Mouse (Mus musculus) E14TG2a.4 (cell line): Measurements from ENCODE around the gene Arl2.
"Not testable (repeated sequence)": the region's sequence is repeated elsewhere in the genome, so short reads cannot be mapped to it uniquely, and the experiment has no call there.

ENCODE experiments used
- H3K27me3 ChIP-seq: 2 replicates; pipeline ENCODE4 v1.6.1; 2014; ENCODE audit warnings: low read length, control low read depth; ENCODE audit not compliant: insufficient read depth
- H3K36me3 ChIP-seq: 2 replicates; pipeline ENCODE4 v1.6.1; 2014; ENCODE audit warnings: low read length, control low read depth; ENCODE audit not compliant: insufficient read depth
- H3K4me1 ChIP-seq: replicated peaks from 2 replicates; pipeline ENCODE4 v1.6.1; 2014; ENCODE audit warnings: low read depth, low read length, control low read depth
- H3K4me3 ChIP-seq: replicated peaks from 2 replicates; pipeline ENCODE4 v1.5.1; 2014; ENCODE audit warnings: mild to moderate bottlenecking, low read length
- H3K9me3 ChIP-seq: 2 replicates; pipeline ENCODE4 v1.6.1; 2014; ENCODE audit warnings: low read length, control low read depth
- CTCF ChIP-seq: conservative IDR thresholded peaks from 2 replicates; pipeline ENCODE4 v1.5.1; 2014; ENCODE audit warnings: low read length
- NANOG ChIP-seq: IDR thresholded peaks from 2 replicates; pipeline ENCODE4 v1.6.1; 2014; ENCODE audit warnings: borderline replicate concordance, low read length, mixed read lengths
- POU5F1 ChIP-seq: IDR thresholded peaks from 2 replicates; pipeline ENCODE4 v1.6.1; 2014; ENCODE audit warnings: low read length, borderline replicate concordance

The Arl2 gene

DNA sequence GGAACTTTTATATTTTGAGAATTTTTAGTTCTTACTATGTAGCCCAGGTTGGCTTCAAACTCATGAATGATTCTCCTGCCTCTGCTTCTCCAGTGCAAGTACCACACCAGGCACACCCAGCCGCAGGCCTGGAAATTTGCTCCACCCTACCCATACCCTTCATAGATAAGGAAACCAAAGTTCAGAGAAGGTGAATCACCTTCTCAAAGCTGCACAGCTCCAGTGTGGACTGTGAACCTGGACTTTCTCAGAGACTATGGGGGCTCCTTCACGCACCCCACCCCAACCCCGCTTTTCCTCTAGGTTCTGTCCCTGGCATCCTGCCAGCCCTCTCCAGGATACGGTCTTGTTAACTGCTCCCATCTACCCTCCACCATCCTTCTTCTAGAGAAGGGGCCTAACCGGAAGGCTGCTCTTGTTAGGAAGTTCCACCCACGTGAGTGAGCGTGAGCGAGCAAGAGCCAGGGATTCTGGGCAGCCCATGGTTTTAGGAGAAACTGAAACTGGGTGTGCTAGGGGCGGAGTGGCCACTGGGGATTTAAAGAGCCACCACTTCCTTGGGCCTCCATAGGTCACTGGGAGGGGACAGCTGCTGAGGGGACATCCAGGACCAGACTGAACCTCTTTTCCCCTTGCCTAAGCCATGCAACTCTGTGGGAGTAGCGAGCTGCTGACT lies 22.7 kb upstream of the Arl2 start:
- Histone ChIP-seq H3K4me1 (peaks cover 12% of the 10 kb centered on the region), H3K9me3 (no peaks in the 10 kb centered on the region), H3K27me3 (peaks cover 16% of the 10 kb centered on the region; the same call in 1 of the 2 replicates), H3K36me3 (no peaks in the 10 kb centered on the region), H3K4me3 (no peak overlapping the region)
- TF ChIP-seq POU5F1: no peak
- TF ChIP-seq CTCF: no peak
- no peak for TF ChIP-seq NANOG

DNA sequence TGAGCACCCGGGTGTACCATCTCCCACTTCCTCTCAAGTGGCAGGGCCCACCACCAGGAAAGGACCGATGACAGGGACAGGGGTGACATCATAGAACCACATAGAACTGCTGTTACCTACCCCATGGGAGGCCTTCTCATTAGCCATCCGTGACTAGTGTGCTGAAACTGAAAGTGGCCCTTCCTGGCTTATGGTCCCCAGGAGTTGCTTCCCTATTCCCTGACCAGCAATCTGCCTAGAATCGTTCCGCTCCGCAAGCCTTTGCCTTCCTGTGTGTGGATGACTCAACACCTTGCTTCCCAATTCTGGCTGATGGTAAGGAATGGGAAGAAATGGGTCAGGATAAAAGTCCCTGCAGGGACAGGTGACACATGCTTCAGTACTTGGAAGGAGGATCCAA lies 15.9 kb upstream of the Arl2 start:
- H3K27me3 ChIP-seq: peaks cover 8% of the 10 kb centered on the region; the same call in 1 of the 2 replicates
- peaks cover 5% of the 10 kb centered on the region for H3K4me1 ChIP-seq
- H3K9me3 ChIP-seq: no peaks in the 10 kb centered on the region
- no peaks in the 10 kb centered on the region for H3K36me3 ChIP-seq
- no peak for TF ChIP-seq CTCF
- TF ChIP-seq POU5F1: no peak
- TF ChIP-seq NANOG: no peak
- H3K4me3 ChIP-seq: no peak overlapping the region

DNA sequence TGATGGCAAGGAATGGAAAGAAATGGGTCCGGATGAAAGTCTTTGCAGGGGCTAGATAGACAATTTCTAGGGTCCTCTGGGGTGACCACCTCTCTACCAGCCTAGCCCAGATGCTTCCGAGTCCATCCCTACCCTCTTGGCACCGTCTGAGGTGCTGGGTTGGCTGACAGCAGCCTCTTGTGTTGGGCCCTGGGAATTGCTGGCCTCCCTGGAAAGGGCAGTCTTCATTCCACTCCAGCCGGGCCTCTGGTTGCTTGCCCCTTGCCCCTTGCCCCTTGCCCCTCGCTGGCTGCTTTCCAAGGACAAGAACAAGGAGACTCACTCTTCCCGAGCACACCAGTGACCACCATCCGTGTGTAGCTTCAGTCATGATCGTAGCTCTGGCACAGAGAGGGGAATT lies 15.0 kb upstream of the Arl2 start:
- H3K4me1 ChIP-seq: peaks cover 5% of the 10 kb centered on the region
- peaks cover 3% of the 10 kb centered on the region for H3K27me3 ChIP-seq
- H3K4me3 ChIP-seq: no peak overlapping the region
- TF ChIP-seq NANOG (no peak), CTCF (no peak), POU5F1 (no peak)
- no peaks in the 10 kb centered on the region for H3K36me3 ChIP-seq
- no peaks in the 10 kb centered on the region for H3K9me3 ChIP-seq

DNA sequence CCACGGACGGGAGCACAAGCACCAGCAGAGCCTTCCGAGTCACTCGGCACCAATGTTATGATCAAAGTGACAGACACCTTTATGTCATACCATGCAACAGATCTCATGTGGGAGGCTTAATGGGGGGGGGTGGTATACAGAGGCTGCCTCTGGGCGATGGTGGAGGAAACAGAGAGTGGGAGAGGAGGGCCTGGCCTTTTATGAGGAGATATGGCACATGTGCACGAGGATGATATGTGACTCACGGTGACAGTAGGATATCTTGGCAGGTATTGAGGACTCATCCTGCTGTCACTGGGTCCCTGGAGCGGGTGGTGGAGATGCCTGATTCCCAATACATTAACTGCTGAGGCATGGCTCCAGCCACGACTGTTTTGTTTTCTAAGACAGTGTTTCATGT lies 13.8 kb upstream of the Arl2 start:
- Histone ChIP-seq H3K4me1 (peaks cover 5% of the 10 kb centered on the region), H3K27me3 (peaks cover 7% of the 10 kb centered on the region), H3K4me3 (no peak overlapping the region), H3K36me3 (no peaks in the 10 kb centered on the region), H3K9me3 (no peaks in the 10 kb centered on the region)
- TF ChIP-seq CTCF (no peak), NANOG (no peak), POU5F1 (no peak)

DNA sequence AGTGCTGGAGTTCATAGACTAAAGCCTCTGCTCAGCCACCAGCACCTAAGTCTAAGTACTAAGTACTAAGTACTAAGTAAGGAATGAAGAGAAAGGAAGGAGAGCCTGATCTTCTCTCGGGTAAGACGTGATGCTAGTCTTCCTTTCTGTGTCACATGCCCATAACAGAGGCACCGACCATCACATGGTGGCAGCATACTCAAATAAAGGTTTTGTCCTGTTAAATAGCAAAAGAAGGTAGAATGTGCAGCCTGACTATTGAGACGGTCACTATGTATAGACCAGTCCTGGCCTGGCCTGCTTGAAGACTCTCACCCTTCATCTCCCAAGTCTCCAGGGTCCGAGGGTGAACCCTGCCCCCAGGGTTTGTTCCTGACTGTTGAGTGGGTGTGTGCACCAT lies 3.5 kb upstream of the Arl2 start:
- H3K27me3 ChIP-seq: peaks cover 3% of the 10 kb centered on the region; the same call in 1 of the 2 replicates
- H3K4me3 ChIP-seq: no peak overlapping the region
- TF ChIP-seq NANOG: no peak
- TF ChIP-seq POU5F1: no peak
- TF ChIP-seq CTCF: no peak
- peaks cover 12% of the 10 kb centered on the region for H3K4me1 ChIP-seq
- no peaks in the 10 kb centered on the region for H3K9me3 ChIP-seq
- H3K36me3 ChIP-seq: no peaks in the 10 kb centered on the region

DNA sequence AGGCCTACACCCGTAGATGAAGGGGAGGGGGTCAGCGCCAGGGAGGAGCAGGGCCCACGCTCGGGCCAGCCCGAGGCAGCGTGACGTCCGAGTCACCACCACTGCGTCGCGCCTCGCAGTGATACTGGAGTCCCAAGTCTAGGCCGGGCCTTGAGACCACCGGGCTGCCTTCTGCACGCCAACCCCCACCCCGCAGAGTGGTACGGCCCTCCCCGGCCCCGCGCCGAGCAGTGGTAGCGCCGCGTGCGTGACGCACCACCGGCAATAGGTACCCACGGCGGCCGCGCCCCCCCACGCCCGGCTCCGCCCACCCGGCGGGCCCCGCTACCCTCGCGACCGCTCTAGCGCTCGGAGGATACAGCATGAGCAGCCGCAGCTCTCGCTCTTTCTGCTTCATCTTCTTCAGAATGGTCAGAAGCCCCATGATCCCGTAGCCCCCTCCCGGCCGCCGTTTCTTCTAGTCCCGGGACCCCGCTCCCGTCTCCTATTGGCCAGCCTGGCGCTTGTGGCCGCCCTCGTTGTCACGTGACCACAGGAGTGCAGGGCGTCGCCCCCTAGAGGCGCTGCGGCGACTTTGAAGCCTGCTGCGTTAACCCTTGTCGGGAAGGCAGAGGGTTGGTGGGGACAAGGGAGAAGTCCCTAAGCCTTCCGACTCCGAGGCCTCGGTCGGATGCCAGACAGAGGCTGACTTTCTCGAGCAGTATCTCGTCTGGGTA lies 512 bp downstream of the Arl2 start, which contains the start of gene Batf2:
Gene Batf2 (plus strand): TSS at position 306 of the 716 bp plus-strand sequence.
- Histone ChIP-seq H3K36me3 (peaks cover 36% of the 10 kb centered on the region), H3K27me3 (no peaks in the 10 kb centered on the region), H3K4me3 (peak within 1 kb of the TSS; percentile 87), H3K9me3 (no peaks in the 10 kb centered on the region), H3K4me1 (peaks cover 36% of the 10 kb centered on the region)
- TF ChIP-seq NANOG (no peak), CTCF (no peak), POU5F1 (no peak)

DNA sequence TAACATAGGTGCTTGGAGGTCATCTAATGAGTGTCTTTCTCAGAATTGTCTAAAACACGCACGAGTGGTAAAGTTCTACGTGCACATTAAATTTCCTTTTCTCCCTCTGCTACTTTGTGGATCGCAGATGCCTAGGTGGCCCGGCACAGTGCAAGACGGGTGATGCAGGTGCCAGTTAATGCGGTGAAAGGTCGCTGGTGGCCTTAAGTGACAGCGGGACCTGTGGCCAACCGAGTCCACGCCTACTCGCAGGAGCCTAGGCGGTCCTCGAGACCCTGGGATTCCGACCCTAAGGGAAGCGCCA lies 1.0 kb downstream of the Arl2 start:
- peaks cover 36% of the 10 kb centered on the region for H3K4me1 ChIP-seq

DNA sequence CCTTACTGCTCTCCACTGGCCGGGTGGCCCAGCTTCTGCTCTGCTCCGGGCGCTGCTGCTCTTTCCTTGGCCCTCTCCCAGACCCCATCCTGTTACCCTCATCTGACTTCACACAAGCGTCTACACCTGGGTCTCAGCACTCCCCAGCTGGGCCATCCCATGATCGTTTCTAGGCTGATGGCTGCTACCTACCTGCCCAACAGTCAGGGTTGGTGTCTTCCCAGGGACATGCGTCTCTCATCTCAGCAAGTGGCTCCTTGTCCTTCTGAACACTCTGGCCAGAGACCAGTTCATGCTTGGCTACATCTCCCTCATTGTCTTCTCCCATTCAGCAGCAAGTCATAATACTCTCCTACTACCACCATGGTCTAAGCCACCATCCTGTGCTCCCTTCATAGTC lies 1.6 kb downstream of the Arl2 start:
- Histone ChIP-seq H3K4me1 (peaks cover 36% of the 10 kb centered on the region), H3K4me3 (peak overlapping the region; percentile 87), H3K9me3 (no peaks in the 10 kb centered on the region), H3K36me3 (peaks cover 47% of the 10 kb centered on the region), H3K27me3 (no peaks in the 10 kb centered on the region)
- TF ChIP-seq NANOG (no peak), CTCF (no peak), POU5F1 (no peak)

More for the DNA sequence above, 1.0 kb downstream of the Arl2 start:
- Histone ChIP-seq H3K36me3 (peaks cover 41% of the 10 kb centered on the region), H3K4me3 (peak overlapping the region; percentile 87), H3K9me3 (no peaks in the 10 kb centered on the region), H3K27me3 (no peaks in the 10 kb centered on the region)
- TF ChIP-seq NANOG: no peak
- no peak for TF ChIP-seq POU5F1
- no peak for TF ChIP-seq CTCF

DNA sequence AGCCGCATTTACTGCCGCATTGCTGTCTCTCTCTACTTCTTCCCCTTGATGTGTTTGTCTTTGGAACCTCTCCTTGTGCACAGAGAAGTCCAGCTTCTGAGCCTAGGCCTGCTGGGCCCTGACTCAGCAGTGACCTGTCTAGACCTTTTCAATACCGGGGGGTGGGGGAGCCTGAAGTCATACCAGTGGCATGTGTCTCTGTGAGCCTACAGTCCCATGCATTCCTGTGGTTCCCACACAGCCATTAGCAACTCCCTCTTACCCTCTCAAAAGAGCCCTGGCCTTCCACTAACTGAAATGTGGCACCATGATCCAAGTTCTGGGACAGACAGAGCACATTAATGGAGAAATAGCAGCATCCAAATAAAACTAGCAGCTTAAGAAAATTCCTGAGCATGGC lies 5.0 kb downstream of the Arl2 start:
- Histone ChIP-seq H3K4me1 (peaks cover 33% of the 10 kb centered on the region), H3K9me3 (no peaks in the 10 kb centered on the region), H3K36me3 (peaks cover 61% of the 10 kb centered on the region), H3K27me3 (no peaks in the 10 kb centered on the region), H3K4me3 (no peak overlapping the region)
- no peak for TF ChIP-seq POU5F1
- no peak for TF ChIP-seq CTCF
- no peak for TF ChIP-seq NANOG

DNA sequence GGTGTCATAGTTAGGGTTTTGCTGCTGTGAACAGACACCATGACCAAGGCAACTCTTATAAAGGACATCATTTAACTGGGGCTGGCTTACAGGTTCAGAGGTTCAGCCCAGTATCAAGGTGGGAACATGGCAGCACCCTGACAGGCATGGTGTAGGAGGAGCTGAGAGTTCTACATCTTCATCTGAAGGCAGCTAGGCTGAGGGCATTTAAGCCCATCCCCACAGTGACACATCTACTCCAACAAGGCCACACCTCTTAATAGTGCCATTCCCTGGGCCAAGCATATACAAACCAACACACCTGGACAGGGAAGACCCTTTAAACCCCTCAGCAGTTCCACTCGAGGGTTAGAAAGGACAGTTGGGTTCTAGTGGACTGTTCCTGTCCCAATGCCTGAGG lies 8.2 kb downstream of the Arl2 start:
- not testable (repeated sequence) for H3K4me3 ChIP-seq, H3K27me3 ChIP-seq, H3K9me3 ChIP-seq
- H3K36me3 ChIP-seq: peaks cover 47% of the 10 kb centered on the region
- peaks cover 26% of the 10 kb centered on the region for H3K4me1 ChIP-seq
